Mouse (Mus musculus): ENCODE results near the gene Gm5148.

Gene Gm5148

GRCm38 (mm10) chr3:37693552-37693951, 30.7 kb downstream of the Gm5148 start:
- peak; percentile 71 for DNase-seq (ENCODE audit: extremely low read depth, low read depth)

GRCm38 (mm10) chr3:37692945-37693344, 31.3 kb downstream of the Gm5148 start:
- peak; percentile 62 for DNase-seq (ENCODE audit: extremely low read depth, low read depth)

GRCm38 (mm10) chr3:37687158-37687980, 36.9 kb downstream of the Gm5148 start:
- no peak for DNase-seq (ENCODE audit: extremely low read depth, low read depth)

GRCm38 (mm10) chr3:37686751-37687150, 37.5 kb downstream of the Gm5148 start:
- no peak for DNase-seq (ENCODE audit: extremely low read depth, low read depth)

GRCm38 (mm10) chr3:37686219-37686618, 38.1 kb downstream of the Gm5148 start:
- DNase-seq (ENCODE audit: extremely low read depth, low read depth): no peak

GRCm38 (mm10) chr3:37676291-37676690, 48.0 kb downstream of the Gm5148 start:
- no peak for DNase-seq (ENCODE audit: extremely low read depth, low read depth)

GRCm38 (mm10) chr3:37675056-37675525, 49.2 kb downstream of the Gm5148 start:
- no peak for DNase-seq (ENCODE audit: extremely low read depth, low read depth)

GRCm38 (mm10) chr3:37673513-37674261, 50.6 kb downstream of the Gm5148 start:
- DNase-seq (ENCODE audit: extremely low read depth, low read depth): no peak

GRCm38 (mm10) chr3:37672266-37673040, 51.8 kb downstream of the Gm5148 start:
- DNase-seq (ENCODE audit: extremely low read depth, low read depth): no peak

GRCm38 (mm10) chr3:37669100-37669499, 55.2 kb downstream of the Gm5148 start:
- no peak for DNase-seq (ENCODE audit: extremely low read depth, low read depth)

GRCm38 (mm10) chr3:37668652-37669051, 55.6 kb downstream of the Gm5148 start:
- DNase-seq (ENCODE audit: extremely low read depth, low read depth): peak; percentile 95

- no peak for DNase-seq (ENCODE audit: extremely low read depth, low read depth)
These were observed 56.6 kb downstream of the Gm5148 start for GRCm38 (mm10) chr3:37667736-37668135.

GRCm38 (mm10) chr3:37667119-37667467, 57.2 kb downstream of the Gm5148 start:
- no peak for DNase-seq (ENCODE audit: extremely low read depth, low read depth)

- no peak for DNase-seq (ENCODE audit: extremely low read depth, low read depth)
These were observed 57.8 kb downstream of the Gm5148 start for GRCm38 (mm10) chr3:37666291-37667118.

Measured in MEL-GATA-1-ER (cell line).